Mouse (Mus musculus) thymus, adult 2 months (tissue): ENCODE data around the gene Olfr279.

Experiments
- CTCF ChIP-seq: fragments of 200-500 bp; IDR thresholded peaks from 2 replicates; pipeline ENCODE4 v1.5.1; 2012; ENCODE audit warnings: mild to moderate bottlenecking, control low read depth, low read length, moderate library complexity, borderline replicate concordance; ENCODE audit not compliant: control insufficient read depth, poor library complexity, insufficient read depth; ENCODE audit errors: extremely low read depth
- POLR2A ChIP-seq: fragments of 200-500 bp; IDR thresholded peaks from 2 replicates; pipeline ENCODE4 v1.6.1; 2012; ENCODE audit warnings: mild to moderate bottlenecking, low read length, control low read depth, moderate library complexity; ENCODE audit not compliant: control insufficient read depth, poor library complexity, insufficient read depth; ENCODE audit errors: extremely low read depth

- no peak for TF ChIP-seq CTCF
- TF ChIP-seq POLR2A, result no peak
Measured at GRCm38 (mm10) chr15:98533035-98533531, 40.9 kb downstream of the Olfr279 start.
